Mouse (Mus musculus): ENCODE measurements around the gene Ece2. TPM values are rescaled to one million over a fixed set of nuclear protein-coding genes. Genes with fewer than 3 reads are reported as not detected.

Gene Ece2
- polyA plus RNA-seq, 1 experiment from 2014 or later, result 0.97 TPM

DNA sequence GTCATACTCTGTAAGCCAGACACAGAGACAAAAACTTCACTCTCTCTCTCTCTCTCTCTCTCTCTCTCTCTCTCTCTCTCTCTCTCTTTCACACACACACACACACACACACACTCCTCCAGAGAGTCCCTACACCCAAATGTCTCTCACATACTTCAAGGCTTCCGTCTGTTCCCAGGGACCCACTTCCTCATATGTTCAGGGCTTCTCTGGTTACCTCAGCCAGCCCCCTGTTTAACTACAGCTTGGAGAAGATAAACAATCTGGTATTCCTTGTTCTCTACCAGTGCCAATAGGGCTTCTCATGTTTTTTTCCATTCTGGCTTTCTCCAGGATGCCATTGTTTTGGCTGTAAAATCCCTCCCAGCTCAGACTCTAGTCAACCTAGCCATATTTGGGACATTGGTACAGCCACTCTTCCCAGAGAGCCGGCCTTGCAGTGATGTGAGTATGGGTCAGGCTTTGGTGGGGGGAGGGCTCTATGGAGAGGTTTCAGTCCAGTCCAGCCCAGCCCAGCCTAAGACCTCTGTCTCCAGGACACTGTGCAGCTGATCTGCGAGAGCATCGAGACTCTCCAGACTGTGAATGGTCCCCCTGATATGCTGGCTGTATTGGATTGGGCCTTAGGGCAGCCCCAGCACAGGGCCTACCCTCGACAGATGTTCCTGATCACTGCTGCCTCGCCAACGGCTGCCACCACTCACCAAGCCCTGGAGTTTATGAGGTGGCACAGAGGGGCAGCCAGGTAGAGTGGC lies 32.8 kb upstream of the Ece2 start:
- H3K27me3 ChIP-seq (replicated peaks; ENCODE audit: control insufficient read depth, insufficient read depth, low read length), result peaks cover 27% of the 10 kb centered on the region
- 61% methylated on average over 7 of the region's 7 CpGs for WGBS
- DNase-seq (ENCODE audit: low spot score) (no peak), ATAC-seq (replicated peaks; ENCODE audit: low FRiP score) (no peak)
- peaks cover 26% of the 10 kb centered on the region for H3K4me1 ChIP-seq (replicated peaks; ENCODE audit: control insufficient read depth, insufficient read depth, low read length)
- no peak overlapping the region for H3K27ac ChIP-seq (ENCODE audit: low read depth, low read length)
- no peak overlapping the region for H3K9ac ChIP-seq (ENCODE audit: low read depth, low read length)
- no peak overlapping the region for H3K4me2 ChIP-seq
- no peak overlapping the region for H3K4me3 ChIP-seq (ENCODE audit: low read depth, low read length)
- H3K9me3 ChIP-seq (ENCODE audit: control insufficient read depth, low read length), result no peaks in the 10 kb centered on the region
- no peaks in the 10 kb centered on the region for H3K36me3 ChIP-seq (ENCODE audit: control insufficient read depth, insufficient read depth, low read length)

DNA sequence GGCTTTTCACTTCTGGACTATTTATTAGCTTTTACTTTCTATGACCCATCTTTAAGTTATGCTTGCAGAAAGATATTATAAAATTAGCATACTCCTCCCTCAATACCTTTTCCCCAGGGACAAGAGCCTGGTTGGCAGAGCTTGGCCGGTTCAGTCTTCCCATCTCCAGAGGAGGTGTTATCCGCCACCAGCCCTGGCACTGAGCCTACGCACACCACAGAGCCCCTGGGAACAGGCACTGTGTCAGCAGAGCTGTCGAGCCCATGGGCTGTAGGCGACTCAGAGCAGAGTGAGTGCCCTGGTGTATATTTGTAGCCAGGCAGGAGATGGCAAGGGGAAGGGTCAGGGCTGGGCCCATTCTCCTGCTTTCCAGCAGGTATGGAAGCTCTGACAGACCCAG lies 29.1 kb upstream of the Ece2 start:
- 68% methylated on average over 5 of the region's 5 CpGs for WGBS
- ATAC-seq (replicated peaks; ENCODE audit: low FRiP score) (no peak), DNase-seq (ENCODE audit: low spot score) (no peak)
- peaks cover 11% of the 10 kb centered on the region for H3K4me1 ChIP-seq (replicated peaks; ENCODE audit: control insufficient read depth, insufficient read depth, low read length)
- H3K27me3 ChIP-seq (replicated peaks; ENCODE audit: control insufficient read depth, insufficient read depth, low read length), result no peaks in the 10 kb centered on the region
- no peak overlapping the region for H3K4me3 ChIP-seq (ENCODE audit: low read depth, low read length)
- H3K9me3 ChIP-seq (ENCODE audit: control insufficient read depth, low read length), result no peaks in the 10 kb centered on the region
- H3K4me2 ChIP-seq, result no peak overlapping the region
- peaks cover 9% of the 10 kb centered on the region for H3K36me3 ChIP-seq (ENCODE audit: control insufficient read depth, insufficient read depth, low read length)
- no peak overlapping the region for H3K9ac ChIP-seq (ENCODE audit: low read depth, low read length)
- no peak overlapping the region for H3K27ac ChIP-seq (ENCODE audit: low read depth, low read length)

DNA sequence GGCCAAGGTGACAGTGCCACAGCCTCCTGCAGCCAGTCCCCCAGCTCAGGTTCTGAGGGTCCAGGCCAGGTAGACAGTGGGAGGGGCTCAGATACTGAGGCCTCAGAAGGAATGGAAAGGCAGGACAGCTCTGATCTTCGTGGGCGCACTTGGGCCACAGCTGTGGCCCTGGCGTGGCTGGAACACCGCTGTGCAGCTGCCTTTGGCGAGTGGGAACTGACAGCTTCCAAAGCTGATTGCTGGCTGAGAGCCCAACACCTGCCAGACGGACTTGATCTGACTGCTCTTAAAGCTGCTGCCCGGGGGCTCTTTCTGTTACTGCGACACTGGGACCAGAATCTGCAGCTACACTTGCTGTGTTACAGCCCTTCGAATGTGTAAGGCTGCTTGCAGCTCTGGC lies 24.9 kb upstream of the Ece2 start:
- WGBS, result 87% methylated on average over 9 of the region's 9 CpGs
- H3K27me3 ChIP-seq (replicated peaks; ENCODE audit: control insufficient read depth, insufficient read depth, low read length), result no peaks in the 10 kb centered on the region
- H3K27ac ChIP-seq (ENCODE audit: low read depth, low read length), result no peak overlapping the region
- ATAC-seq (replicated peaks; ENCODE audit: low FRiP score), result no peak
- H3K36me3 ChIP-seq (ENCODE audit: control insufficient read depth, insufficient read depth, low read length), result peaks cover 12% of the 10 kb centered on the region
- H3K4me2 ChIP-seq, result no peak overlapping the region
- H3K4me3 ChIP-seq (ENCODE audit: low read depth, low read length), result no peak overlapping the region
- H3K9ac ChIP-seq (ENCODE audit: low read depth, low read length), result no peak overlapping the region
- DNase-seq (ENCODE audit: low spot score), result no peak
- no peaks in the 10 kb centered on the region for H3K9me3 ChIP-seq (ENCODE audit: control insufficient read depth, low read length)
- peaks cover 3% of the 10 kb centered on the region for H3K4me1 ChIP-seq (replicated peaks; ENCODE audit: control insufficient read depth, insufficient read depth, low read length)

DNA sequence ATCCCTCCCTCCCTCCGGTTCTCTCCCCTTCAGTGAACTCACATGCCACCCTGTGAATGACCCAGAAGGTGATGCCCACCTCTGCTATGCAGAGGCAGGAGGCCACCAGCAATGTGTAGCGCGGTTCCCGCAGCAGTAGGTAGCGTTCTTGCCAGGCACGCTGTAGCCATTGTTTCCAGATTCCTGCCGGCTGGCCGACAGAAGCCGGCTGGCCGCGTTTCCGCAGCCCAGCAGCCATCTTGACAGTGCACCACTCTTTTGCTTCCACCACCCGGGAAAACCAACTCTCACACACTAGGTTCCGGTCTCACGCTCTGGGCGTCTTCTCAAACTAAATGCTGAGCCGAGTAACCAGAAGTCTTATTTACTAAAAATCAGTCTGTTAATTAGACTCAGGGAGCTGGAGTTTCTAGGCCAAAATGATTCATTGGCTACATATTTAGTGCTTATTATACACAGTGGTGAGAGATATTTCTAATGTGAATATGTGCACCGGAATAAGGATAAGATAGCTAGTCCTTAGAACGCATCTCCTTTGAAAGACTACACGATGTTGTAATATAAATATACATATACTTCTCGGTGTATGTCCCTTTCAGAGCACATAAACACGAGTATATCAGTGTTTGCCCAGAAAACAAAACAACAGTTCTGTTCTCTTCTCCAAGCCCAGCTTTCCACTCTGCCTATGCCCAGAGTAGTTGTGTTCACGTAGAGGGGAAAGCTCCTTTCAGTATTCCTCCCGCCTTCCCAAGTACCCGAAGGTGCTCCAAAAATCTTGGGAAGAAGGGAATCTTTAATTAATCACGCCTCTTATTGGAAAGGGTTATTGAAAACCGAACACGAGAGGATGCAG lies 18.9 kb upstream of the Ece2 start:
- no peaks in the 10 kb centered on the region for H3K9me3 ChIP-seq (ENCODE audit: control insufficient read depth, low read length)
- peak overlapping the region; percentile 75 for H3K4me3 ChIP-seq (ENCODE audit: low read depth, low read length)
- peak overlapping the region; percentile 70 for H3K27ac ChIP-seq (ENCODE audit: low read depth, low read length)
- DNase-seq (ENCODE audit: low spot score) (peak; percentile 84), ATAC-seq (replicated peaks; ENCODE audit: low FRiP score) (peak; percentile 70)
- H3K36me3 ChIP-seq (ENCODE audit: control insufficient read depth, insufficient read depth, low read length), result peaks cover 5% of the 10 kb centered on the region
- H3K9ac ChIP-seq (ENCODE audit: low read depth, low read length), result peak overlapping the region; percentile 80
- H3K4me1 ChIP-seq (replicated peaks; ENCODE audit: control insufficient read depth, insufficient read depth, low read length), result peaks cover 12% of the 10 kb centered on the region
- no peaks in the 10 kb centered on the region for H3K27me3 ChIP-seq (replicated peaks; ENCODE audit: control insufficient read depth, insufficient read depth, low read length)
- 1% methylated on average over 28 of the region's 28 CpGs for WGBS
- H3K4me2 ChIP-seq, result peak overlapping the region; percentile 88

DNA sequence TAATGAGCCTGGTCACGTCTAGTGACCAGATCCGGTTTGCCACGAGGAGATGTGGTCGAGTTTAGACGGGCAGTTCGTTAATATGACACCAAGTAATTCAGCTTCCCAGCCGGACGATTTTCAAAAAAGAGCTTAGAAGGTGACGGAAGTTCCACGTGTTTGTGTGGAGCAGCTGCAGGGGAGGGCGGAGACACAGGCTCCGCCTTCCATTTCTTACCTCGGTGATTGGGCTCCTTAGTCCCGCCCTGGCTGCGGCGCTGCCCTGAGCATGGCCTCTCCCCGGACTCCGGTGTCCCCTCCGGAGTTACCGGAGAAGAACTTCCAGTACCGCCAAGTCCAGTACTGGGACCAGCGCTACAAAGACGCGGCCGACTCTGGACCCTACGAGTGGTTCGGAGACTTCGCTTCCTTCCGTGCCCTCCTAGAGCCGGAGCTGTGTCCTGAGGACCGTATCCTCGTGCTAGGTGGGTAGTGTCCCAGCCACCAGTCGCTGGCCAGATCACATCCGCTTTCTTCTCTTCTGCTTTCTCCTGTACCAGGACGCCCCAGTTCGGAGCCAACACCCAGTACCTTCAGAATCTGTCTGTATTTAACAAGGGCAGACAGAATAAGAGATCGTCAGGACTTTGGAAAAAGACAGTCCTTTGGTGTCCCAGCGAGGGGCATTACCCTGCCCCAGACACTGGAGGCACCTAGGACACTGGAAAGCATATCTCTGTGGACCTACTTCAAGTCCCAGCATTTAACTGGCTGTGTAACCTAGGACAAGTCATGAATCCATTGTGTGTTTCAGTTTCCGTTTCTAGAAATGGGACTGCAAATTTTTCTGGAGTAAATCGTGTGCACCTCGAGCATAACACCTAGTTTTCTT lies 18.0 kb upstream of the Ece2 start, which contains the start of the genes Eef1akmt4, Gm49333 and Alg3:
Gene Eef1akmt4, plus strand, starts transcription at position 237 of the 871 bp plus-strand sequence.
Gene Gm49333, plus strand, starts transcription at position 254 of the 871 bp plus-strand sequence.
Gene Alg3, minus strand, starts transcription at position 379 of the 871 bp plus-strand sequence.
- Histone ChIP-seq H3K4me2 (peak within 1 kb of the TSS; percentile 88), H3K9ac (ENCODE audit: low read depth, low read length) (peak within 1 kb of the TSS; percentile 80), H3K27me3 (replicated peaks; ENCODE audit: control insufficient read depth, insufficient read depth, low read length) (no peaks in the 10 kb centered on the region), H3K4me3 (ENCODE audit: low read depth, low read length) (peak within 1 kb of the TSS; percentile 75), H3K9me3 (ENCODE audit: control insufficient read depth, low read length) (no peaks in the 10 kb centered on the region), H3K36me3 (ENCODE audit: control insufficient read depth, insufficient read depth, low read length) (peaks cover 5% of the 10 kb centered on the region), H3K4me1 (replicated peaks; ENCODE audit: control insufficient read depth, insufficient read depth, low read length) (peaks cover 12% of the 10 kb centered on the region), H3K27ac (ENCODE audit: low read depth, low read length) (peak within 1 kb of the TSS; percentile 70)
- 2% methylated on average over 41 of the region's 41 CpGs for WGBS
- DNase-seq (ENCODE audit: low spot score) (peak; percentile 90), ATAC-seq (replicated peaks; ENCODE audit: low FRiP score) (peak; percentile 98)

DNA sequence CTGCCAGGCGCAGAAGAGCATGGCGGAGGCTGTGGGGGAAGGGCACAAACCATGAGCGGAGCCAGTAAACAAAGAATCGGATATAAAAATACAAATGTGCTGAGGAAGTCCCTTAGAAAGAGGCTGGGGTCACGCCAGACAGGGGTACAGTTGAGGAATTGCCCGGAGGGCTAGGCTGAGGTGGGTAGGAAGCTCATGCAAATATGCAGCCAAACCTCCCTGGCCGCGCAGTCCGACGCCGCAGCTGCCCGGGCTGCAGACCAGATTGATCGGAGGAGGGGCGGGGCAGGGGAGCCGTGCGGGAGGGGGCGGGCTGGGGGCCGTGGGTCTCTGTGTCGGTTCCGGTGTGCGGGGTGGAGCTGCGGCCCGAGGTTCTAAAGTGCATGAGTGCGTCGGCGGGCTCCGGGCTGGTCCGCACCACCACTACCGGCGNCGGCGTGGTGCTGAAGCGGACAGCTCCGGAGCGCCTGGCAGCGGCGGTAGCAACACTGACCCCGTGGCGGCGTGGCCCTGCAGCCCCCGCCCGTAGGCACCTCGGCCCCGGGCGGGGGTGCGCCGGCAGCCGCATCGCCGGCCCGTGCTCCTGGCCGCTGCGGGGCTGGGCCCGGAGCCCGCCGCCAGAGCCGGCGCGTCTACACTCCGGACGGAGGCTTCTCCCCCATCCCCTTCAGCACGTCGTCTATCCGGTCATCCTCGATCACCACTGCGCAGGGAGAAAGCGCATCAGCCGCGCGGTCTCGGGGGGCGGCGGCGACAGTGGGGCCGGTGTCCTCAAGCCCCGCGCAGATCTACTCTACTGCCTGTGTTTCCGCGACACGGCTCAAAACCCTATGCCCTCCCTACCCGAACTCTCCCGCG lies 9.9 kb upstream of the Ece2 start:
- WGBS, result 4% methylated on average over 63 of the region's 83 CpGs
- peak; percentile 76 for DNase-seq (ENCODE audit: low spot score)
- Histone ChIP-seq H3K27me3 (replicated peaks; ENCODE audit: control insufficient read depth, insufficient read depth, low read length) (peaks cover 55% of the 10 kb centered on the region), H3K36me3 (ENCODE audit: control insufficient read depth, insufficient read depth, low read length) (peaks cover 2% of the 10 kb centered on the region; the same call in 1 of the 2 replicates), H3K9me3 (ENCODE audit: control insufficient read depth, low read length) (no peaks in the 10 kb centered on the region), H3K4me2 (peak overlapping the region; percentile 99), H3K4me1 (replicated peaks; ENCODE audit: control insufficient read depth, insufficient read depth, low read length) (peaks cover 30% of the 10 kb centered on the region), H3K4me3 (ENCODE audit: low read depth, low read length) (peak overlapping the region; percentile 73), H3K27ac (ENCODE audit: low read depth, low read length) (no peak overlapping the region), H3K9ac (ENCODE audit: low read depth, low read length) (no peak overlapping the region)
- ATAC-seq (replicated peaks; ENCODE audit: low FRiP score), result peak; percentile 44; the same call in 1 of the 2 replicates

DNA sequence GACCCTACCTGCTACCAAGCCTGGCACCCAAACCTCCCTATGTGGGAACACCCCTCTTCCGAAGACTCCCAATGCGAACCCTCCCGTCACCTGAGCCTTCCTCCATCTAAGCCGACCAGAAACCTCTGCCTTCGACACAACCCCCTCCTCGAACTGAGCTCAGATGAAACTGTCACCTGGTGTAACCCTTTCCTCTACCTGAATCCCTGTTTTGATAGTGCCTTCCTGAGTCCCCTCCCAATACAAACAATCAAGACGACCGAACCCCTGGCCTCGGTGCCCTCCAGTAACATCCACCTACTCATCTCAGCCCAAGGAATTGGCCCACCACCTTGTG lies 9.3 kb upstream of the Ece2 start:
- Histone ChIP-seq H3K9me3 (ENCODE audit: control insufficient read depth, low read length) (no peaks in the 10 kb centered on the region), H3K9ac (ENCODE audit: low read depth, low read length) (no peak overlapping the region; the same call in 1 of the 2 replicates), H3K27me3 (replicated peaks; ENCODE audit: control insufficient read depth, insufficient read depth, low read length) (peaks cover 55% of the 10 kb centered on the region), H3K4me3 (ENCODE audit: low read depth, low read length) (peak overlapping the region; percentile 73), H3K4me2 (peak overlapping the region; percentile 99), H3K4me1 (replicated peaks; ENCODE audit: control insufficient read depth, insufficient read depth, low read length) (peaks cover 30% of the 10 kb centered on the region), H3K36me3 (ENCODE audit: control insufficient read depth, insufficient read depth, low read length) (peaks cover 2% of the 10 kb centered on the region; the same call in 1 of the 2 replicates), H3K27ac (ENCODE audit: low read depth, low read length) (no peak overlapping the region)
- DNase-seq (ENCODE audit: low spot score), result no peak
- ATAC-seq (replicated peaks; ENCODE audit: low FRiP score), result 0 out of 2 replicates have a peak, but pooled peaks have one; percentile 6
- 1% methylated on average over 9 of the region's 9 CpGs for WGBS
